Mouse (Mus musculus): ENCODE measurements around the gene Apod.
A peak's percentile ranks its signal among the peaks of the same experiment; 100 is the strongest.
"Not testable (repeated sequence)": the region's sequence is repeated elsewhere in the genome, so short reads cannot be mapped to it uniquely, and the experiment has no call there.

Apod gene

DNA sequence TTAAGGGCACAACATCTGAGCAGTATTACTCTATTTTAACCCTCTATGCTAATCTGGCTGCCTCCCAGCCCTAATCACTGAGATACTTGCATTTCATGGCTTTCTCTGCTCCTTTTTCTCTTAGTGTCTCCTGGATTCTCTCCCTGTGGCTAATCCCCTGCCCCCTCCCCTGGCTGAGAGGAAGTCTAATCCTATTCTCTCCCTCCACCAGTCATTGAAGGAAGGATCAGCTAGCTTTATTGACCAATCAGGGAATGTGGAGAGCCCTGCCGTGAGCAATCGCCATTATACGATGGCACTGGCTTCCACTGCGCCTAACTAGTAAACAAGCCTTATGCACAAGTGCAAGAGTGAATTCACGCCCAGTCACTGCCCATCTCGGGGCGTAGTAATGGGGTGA, 6.3 kb upstream of the Apod start:
- DNase-seq = no peak

DNA sequence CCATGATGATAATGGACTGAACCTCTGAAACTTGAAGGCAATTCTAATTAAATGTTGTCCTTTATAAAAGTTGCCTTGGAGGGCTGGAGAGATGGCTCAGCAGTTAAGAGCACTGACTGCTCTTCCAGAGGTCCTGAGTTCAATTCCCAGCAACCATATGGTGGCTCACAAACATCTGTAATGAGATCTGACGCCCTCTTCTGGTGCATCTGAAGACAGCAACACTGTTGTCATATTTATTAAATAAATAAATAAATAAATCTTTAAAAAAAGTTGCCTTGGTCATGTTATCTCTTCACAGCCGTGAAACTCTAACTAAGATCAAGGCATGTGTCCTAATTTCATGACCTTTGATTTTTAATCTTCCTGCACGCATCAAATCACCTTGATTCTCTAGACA, 5.1 kb upstream of the Apod start:
- not testable (repeated sequence) for DNase-seq

DNA sequence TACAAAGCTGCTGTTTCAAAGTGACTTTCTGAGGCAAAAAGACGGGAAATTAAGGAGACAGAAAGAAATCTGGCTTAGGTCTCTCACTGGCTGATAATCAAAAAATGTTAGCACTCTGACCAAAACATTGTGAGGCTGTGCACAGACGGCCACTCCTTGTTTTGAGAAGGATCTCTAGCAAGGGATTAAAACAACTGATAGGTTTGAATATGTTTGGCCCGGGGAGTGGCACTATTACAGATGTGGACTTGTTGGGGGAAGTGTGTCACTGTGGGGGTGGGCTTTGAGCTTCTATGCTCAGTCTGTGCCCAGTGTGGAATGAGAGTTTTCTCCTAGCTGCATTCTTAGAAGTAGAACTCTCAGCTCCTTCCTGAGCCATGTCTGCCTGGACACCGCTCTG, 4.7 kb upstream of the Apod start:
- no peak for DNase-seq

DNA sequence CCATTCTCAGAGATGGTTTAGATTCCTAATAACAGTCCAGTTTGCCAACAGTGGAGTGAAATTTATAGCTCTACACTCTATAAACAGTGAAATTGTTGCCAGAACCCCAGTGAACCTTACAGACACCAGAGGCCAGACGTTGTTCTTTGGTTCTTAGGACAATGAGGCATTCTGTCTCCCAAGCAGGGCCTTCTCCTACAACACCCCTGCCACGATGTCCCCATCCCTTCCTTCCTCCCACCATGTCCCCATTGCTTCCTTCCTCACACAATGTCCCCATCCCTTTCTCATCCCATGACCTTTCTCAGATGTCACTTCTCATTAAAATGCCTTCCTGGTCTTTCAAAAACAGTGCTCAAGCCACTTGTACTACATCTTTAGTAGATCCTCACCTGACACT, 3.8 kb upstream of the Apod start:
- no peak for DNase-seq

DNA sequence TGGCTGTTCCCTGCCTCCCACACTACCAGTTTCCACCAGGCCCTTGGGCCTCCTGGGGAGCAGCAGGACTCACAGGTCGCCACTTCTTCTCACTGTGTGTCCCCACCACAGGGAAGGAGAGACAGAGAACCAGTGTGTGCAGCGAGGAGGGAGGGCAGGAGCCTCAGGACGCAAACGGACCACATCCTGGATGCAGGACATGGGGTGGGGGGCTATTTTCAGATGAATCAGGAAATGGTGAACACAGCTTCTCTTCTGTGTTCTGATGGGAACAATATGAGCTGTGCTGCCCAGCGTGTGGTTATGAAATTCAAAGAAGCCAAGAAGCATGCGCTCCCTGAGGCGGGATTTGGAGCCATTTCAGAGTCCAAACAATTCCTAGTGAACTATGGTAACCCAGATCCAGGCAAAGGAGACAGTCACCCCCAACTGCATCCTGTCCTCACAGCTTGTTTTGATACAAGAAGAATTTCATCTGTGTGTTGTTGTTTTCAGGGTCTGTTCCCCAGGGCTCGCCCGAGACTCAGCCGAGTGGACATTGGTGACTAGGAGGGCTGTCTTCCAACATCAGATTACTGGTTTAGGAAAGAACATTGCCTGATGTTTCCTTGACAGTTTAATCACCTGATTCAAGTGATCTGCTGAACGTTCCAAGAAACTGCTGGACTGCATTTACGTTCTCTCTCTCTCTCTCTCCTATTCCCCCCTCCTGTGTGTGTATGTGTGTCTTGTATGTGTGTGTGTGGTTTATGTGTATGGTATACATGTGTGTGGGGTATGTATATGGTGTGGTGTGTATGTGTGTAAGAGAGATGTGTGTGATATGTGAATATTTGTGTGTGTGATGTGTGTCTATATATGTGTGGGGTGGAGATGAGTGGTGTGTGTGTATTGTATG, 1.9 kb upstream of the Apod start:
- not testable (repeated sequence) for DNase-seq

DNA sequence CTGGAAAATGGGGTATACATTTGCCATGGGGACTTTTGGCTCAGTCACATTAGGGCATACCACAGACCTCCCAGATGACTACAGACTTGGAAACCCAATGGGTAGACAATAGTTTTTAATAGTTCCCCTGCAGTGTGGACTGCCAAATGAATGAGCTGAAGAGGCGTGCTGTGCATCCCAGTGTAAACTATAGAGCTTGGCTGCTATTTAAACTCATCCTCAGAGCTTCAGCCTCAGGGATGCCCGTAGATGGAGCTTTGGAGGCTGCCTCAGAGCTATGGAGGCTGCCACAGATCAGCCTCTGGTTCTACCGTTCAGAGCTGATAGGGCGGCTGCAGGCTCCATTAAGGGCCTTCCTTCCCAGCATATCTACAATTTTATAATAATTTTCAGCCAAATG, 686 bp upstream of the Apod start:
- DNase-seq = no peak

DNA sequence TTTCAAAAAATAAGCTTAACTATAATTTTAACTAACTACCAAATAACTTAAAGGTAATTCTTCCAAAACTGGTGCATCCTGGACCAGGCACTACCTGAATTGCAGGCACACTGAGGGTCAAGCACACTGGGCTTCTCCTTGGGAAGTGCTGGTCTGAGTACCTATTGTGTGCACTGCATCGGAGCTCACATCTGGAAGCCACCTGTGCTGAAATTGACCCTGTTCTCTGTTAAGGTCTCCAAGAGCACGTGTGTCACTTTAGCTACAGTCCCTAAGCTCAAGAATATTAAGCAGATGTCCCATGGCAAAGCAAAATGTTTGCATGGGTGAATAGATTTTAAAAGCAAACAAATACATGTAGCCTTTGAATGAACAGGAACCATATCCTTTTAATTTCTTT, 997 bp downstream of the Apod start:
- no peak for DNase-seq

DNA sequence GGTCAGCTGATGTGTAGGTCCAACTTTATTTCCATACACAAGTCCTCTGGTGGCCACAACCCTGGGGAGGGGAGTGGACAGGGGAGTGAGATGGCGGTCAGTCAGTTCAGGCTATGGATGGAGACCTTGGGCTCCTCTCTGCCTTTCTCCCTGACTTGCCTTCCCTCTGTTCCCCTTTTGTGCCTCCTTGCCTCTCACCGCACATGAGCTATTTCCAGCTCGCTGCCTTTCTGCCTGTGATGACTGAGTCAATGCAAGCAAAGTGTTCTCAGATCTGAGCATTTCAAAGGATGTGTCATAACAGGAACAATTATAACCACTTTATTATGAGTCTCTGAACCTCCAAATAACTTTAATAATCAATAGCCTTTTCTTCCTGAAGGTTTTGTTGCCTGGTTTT, 2.3 kb downstream of the Apod start:
- DNase-seq = no peak

DNA sequence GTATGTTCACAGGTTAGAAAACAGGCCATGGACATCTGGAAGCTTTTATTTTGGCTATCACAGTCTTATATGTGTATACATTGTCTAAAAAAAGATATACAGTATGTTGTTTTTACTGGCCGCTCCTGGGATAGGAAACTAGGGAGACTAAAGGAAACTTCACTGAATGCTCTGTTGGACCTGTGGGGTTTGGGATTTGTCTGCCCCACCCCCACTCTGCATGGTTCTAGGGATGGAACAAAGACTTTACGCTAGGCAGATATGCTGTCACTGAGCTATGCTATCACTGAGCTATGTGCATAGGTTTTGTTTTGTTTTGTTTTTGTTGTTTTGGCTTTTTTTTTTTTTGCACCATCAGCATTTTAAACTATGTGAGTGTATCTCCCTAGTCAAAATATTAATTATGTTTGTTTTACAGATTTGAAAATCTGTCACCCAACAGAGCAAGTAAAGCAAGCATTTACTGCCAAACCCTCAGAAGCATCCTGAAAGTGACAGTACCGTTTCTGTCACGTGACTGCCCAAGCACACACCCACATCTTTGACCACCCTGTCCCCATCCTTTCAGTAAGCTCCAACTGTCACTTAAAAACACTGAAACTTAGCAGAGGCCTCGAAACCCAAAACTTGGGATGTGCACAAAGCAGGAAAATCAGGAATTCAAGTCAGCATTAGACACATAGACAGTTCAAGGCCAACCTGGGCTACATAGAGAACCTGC, 9.2 kb downstream of the Apod start:
- DNase-seq = no peak

DNA sequence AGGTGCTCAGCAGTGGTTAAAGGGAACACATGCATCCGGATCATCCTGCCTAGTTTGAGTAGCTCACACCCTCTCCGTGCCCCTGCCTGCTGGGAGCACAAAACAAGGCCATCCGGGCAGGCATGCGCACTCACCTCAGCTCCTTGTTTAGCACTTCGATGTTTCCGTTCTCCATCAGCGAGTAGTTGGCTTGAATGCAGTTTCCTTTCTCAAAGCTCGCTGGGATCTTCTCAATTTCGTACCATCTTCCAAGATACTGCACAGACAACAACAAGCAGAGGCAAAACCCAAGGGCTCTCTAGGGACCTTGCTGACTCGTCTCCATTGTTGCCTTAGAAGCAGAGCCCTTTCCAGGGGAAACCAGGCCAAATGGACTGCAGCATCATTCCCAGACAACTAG, 11.3 kb downstream of the Apod start:
- DNase-seq = no peak

DNA sequence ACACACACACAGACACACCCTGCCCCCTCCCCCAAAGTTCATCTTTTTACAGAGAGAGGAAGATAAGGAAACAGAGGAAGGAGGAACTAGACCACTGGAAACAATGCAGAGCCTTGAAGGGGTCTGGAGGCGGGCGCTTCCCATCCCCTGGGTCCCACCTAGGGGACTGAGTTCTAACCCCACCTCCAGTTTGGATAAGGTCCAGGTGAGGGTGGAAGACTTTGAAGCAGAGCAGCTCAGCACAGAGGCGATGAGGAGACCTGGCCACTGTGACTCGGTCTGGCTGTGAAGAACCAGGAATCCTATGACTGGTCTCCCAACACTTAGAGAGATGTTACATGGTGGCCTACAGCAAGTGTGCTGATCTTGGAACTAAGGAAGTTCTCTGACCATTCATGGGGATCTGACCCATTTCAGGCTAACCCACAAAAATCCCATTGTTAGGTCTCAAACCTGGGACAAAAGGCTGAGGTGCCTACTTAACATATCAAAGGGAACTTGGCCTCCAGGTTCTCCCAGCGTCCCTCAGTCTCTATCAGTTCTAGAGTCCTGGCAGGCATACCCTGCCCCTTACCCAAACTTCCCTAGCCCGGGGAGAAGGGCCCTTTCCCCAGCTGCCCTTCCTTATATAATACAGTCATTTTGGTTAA, 13.6 kb downstream of the Apod start:
- DNase-seq = no peak

DNA sequence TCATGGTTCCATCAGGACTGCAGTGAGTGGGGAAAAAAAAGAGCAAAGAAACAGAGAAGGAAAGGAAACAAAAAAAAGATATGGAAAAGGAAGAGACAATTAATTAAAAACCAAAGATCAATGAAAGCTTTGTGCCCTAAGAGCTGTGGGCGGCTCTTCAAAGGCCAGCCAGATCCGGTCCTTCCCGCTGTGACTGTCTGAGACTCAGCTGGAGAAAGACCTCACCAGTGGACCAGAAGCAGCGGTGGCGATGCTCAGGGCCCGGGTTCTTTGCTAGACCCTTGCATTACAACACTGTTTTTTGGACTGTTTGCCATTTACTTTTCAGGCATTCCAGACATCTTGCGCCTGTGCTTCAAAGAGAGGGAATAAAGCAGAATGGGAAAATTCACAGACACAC, 14.1 kb downstream of the Apod start:
- DNase-seq = no peak

DNA sequence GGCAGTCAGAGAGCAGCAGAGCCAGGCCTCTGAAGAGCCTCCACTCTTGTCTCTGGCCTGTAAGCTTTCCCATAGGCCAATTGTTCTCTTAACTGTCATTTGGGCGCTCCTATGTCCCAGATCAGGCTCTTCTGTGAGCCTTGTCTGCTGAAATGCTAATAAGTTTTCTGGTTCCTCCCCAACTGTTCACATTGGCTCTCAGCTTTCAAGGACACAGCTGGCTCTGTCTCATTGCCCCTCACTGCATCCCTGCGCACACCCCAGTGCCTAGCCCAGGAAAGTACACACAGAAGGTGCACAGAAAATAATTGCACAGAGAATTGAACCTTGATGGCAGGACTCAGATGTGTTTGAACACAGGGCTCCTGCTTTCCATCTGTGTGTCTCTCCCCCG, 14.7 kb downstream of the Apod start:
- no peak for DNase-seq

DNA sequence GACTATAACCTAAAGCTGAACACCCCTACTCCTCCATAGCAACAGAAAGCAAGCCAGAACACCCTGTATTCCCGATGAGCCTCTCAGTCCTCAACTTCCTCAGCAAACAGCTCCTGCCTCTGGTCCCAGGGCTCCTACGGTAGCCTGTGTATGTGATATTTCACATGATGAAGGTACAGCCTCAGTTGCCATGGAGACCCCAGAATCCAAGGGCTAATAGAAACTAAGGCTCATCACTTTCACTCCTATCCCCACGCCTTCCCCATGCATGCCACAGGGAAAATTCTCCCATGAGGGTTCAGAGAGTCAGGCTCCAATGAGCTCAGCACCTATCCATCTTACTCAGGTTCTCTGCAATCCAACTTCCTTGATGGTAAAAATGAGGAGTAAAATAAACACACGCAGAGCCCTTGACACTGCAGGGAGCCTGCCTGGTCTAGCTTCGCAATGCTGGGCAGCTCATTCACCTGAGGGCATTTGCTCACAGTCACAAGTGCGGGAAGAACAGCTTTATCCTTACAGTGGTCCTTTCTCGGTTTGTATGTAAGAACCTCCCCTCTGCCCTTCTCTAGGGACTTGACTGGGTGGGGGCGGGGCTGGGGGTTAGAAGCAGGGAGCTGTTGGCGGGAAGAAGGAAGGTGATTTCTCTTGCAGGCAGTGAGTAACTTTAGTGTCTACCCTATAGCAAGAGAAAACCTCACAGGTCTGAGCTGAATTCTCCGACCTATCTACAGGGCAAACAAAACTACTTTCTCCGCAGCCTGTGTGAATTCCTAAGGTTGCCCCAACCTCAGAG, 15.2 kb downstream of the Apod start:
- no peak for DNase-seq

DNA sequence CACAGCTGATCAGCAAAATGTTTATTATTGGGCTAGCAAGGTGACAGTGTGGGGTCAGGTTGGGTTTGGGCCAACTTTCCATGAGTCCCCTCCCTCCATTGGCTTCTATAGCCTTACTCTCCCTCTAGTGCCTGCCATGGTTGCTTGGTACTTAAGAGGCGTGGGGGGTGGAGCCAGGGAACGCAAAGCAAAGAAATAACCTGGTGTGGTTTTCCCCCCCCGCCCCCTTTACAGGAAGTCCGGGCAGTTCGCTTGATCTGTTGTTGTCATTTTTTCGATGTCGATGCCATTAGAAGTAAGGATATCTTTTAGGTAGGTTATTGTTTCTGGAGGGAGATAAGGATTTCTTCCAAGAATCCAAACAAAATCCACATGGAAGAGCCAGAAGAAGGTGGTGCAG, 17.5 kb downstream of the Apod start:
- DNase-seq = no peak

DNA sequence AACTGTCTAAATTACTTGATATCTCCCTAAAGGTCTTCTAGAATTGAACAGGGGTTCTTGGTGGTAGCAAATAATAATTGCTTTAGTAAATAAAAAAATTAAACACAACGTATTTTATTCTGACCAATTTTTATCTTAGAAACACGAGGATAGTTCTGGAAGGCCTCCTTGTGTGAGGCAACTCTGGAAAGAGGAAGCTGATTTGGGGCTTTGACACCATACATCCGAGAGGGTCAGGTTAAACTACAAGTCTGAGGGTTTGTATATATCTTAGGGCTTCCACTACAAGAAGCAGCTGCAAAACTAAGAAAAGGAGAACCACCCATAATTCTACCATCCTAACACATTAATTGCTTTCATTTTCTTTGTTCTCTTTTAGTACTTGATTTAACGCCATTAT, 20.8 kb downstream of the Apod start:
- no peak for DNase-seq

DNA sequence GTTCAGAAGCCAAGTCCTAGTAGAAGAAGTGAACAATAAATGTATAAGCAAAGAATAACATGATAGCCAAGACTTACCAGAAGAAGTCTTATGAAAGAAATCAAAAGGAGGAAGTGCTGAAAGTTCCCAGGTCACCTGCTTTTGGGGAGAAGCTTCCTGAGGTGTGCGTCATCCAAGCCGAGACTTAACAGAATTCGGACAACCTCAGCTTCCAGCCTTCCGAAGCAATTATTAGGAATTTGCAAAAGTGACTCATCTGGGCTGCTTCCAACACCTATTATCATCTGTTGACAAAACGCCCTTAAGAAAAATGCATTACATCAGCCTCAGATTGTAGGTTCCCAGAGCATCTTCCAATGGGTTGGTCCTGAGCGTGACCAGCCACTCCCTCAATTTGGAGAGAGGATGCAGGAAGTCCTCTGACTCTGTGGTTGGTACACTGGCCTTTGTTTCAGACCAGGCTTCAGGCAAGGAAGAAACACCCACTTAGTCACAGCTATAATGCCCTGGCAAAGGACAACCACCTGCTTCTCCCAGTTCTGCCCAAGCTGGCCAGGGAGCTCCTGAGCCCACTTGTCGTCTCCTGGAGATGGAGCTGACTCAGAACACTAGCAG, 23.8 kb downstream of the Apod start:
- DNase-seq = no peak

DNA sequence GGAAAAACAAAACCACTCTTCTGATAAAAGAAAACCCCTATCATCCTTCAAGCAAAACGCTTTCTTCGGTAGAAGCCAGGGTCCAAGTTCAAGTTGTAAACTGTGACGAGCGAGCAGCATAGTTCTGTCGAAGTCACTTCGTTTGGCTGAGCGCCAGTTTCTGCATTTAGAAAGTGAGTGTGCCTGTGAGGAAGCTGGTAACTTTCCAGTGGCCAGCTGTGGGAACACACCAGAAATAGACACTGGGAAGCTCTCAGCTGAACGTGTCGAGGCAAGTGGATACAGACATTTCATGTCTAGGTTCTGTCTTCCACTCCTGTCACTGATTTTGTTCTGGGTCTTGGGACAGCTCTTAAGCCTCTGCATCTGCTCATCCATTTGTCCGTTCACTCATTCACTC, 24.3 kb downstream of the Apod start:
- DNase-seq = peak; percentile 85

DNA sequence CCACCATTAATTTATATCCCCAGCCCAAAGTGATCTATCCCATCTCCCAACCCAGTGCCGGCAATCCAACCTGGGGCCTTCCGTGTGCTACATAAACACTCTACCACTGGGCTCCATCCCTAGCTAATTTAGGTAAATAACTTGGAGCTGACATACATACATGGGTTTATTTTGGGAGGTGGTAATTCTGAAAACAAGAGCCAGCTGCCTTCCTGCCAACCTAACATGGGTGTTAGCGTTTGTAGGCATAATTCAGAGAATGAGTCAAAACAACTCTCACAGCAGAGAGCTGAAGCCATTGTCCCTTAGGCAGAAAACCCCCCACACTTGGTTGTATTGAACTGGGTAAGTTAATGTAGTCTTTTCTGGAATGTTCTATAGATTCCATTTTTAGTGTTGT, 26.9 kb downstream of the Apod start:
- no peak for DNase-seq

DNA sequence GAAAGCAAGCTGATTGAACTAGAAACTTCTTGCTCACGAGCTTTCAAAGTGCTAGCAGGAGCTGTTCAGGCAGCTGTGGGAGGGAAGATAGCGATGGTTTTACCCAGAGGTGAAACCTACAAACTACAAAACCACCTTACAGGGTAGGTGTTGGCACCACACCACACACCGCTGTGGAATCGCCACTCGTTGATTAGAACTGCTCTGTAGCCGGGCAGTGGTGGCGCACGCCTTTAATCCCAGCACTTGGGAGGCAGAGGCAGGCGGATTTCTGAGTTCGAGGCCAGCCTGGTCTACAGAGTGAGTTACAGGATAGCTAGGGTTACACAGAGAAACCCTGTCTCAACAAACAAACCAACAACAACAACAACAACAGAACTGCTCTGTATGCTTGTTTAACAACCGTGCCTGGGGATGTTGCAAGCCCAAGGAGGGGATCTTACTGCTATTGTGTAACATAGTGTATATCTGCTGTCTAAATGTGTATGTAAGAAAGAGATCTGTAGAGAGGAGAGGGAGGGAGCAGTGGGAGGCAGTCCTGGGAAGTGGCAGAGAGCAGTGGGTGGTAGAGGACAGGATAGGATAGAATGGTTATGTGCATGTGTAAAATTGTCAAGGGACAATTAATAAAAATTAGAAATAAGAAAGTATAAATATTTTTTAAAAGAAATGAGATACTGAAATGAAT, 27.7 kb downstream of the Apod start:
- DNase-seq = no peak

DNA sequence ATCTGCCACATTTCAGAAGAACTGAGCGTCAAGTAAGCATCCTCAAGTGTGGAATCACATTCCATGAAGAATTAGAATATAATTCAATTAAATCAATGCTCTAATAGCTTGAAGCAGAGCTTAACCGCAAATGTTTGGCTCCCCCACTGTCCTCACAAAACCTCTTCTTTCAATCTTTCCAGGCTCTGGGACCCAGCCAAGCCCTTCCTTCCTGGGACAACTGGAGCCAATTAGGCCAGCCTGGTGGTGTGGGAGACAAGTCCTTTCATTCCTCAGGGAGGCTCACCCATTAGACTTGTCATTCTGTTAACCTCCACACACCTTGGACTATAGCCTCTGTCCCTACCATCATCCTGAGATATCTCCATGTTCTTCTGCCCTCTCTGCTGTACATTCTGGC, 32.6 kb downstream of the Apod start:
- DNase-seq = peak; percentile 45

DNA sequence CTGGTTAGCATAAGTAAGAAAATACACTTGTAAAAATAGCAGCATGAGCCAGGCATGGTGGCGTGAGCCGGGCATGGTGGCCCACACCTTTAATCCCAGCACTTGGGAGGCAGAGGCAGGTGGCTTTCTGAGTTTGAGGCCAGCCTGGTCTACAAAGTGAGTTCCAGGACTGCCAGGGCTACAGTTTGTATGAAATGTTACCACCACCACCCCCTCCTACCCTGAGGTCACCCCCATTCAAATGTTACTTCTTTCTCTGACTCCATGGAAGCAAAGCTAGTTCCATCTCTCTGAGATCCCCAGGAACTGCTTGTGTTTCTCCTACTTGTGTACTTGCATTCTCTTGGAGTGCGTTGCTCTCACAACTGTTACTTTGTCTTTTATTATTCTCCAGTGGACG, 34.4 kb downstream of the Apod start:
- no peak for DNase-seq

All from right cerebral cortex, postnatal 14 days (tissue).